Mouse (Mus musculus) adrenal gland, postnatal 36 days (tissue): Measurements from ENCODE around the gene Narf. TPM values are rescaled to one million over a fixed set of nuclear protein-coding genes. Genes with fewer than 3 reads are reported as not detected.

Source experiments
- DNase-seq, 2 experiments: peaks; one replicate each; pipeline ENCODE4 v3.0.0; 2021; ENCODE audit warnings: mixed read lengths in 1 of 2
- total RNA-seq, 2 experiments: library from RNA; stranded (reverse); gene quantifications; 2 replicates each; pipeline ENCODE4 v1.2.3; 2021

Gene Narf
- total RNA-seq, 2 experiments from 2014 or later = 18.7 to 27.3 TPM

GRCm38 (mm10) chr11:121235475-121236238 lies 1.4 kb upstream of the Narf start:
- peak; percentile 20 to 48 for DNase-seq

GRCm38 (mm10) chr11:121237345-121238128 lies 484 bp downstream of the Narf start:
- no peak for DNase-seq

GRCm38 (mm10) chr11:121239669-121240068 lies 2.6 kb downstream of the Narf start:
- DNase-seq = no peak

- no peak for DNase-seq
Observed at GRCm38 (mm10) chr11:121250196-121250595, 13.1 kb downstream of the Narf start.

- DNase-seq = peak; percentile 95 to 98
Observed at GRCm38 (mm10) chr11:121259160-121260100, 22.4 kb downstream of the Narf start, which contains the start of gene Foxk2. Foxk2 (plus strand) TSS chr11:121259990.

GRCm38 (mm10) chr11:121260211-121260906 lies 23.3 kb downstream of the Narf start:
- peak; percentile 24 to 40 for DNase-seq

- no peak for DNase-seq
Observed at GRCm38 (mm10) chr11:121261074-121261473, 24.0 kb downstream of the Narf start.

GRCm38 (mm10) chr11:121277516-121277915 lies 40.5 kb downstream of the Narf start:
- no peak for DNase-seq

- DNase-seq = no peak
Observed at GRCm38 (mm10) chr11:121278011-121278410, 41.0 kb downstream of the Narf start.

- DNase-seq = no peak
Observed at GRCm38 (mm10) chr11:121282911-121283310, 45.9 kb downstream of the Narf start.

- no peak for DNase-seq
Observed at GRCm38 (mm10) chr11:121289859-121290258, 52.8 kb downstream of the Narf start.

- peak; percentile 60 to 75 for DNase-seq
Observed at GRCm38 (mm10) chr11:121294771-121295170, 57.7 kb downstream of the Narf start.

GRCm38 (mm10) chr11:121298493-121298892 lies 61.4 kb downstream of the Narf start:
- DNase-seq = no peak

GRCm38 (mm10) chr11:121300265-121300664 lies 63.2 kb downstream of the Narf start:
- no peak for DNase-seq

- no peak for DNase-seq
Observed at GRCm38 (mm10) chr11:121305371-121305770, 68.3 kb downstream of the Narf start.

Other genes with a start within 250 kb of the Narf start
- 100 to 1,000 TPM; 126 to 127 TPM for gene Csnk1d, start 245.9 kb upstream of the Narf start, total RNA-seq
- gene Cd7, start 197.8 kb upstream of the Narf start, total RNA-seq = under 1 TPM; 0.30 to 0.53 TPM
- not detected for gene Sectm1b, start 173.7 kb upstream of the Narf start, total RNA-seq
- not detected for gene Sectm1a, start 156.0 kb upstream of the Narf start, total RNA-seq
- not detected for gene Tex19.2, start 118.6 kb upstream of the Narf start, total RNA-seq
- gene Tex19.1, start 91.1 kb upstream of the Narf start, total RNA-seq = not detected
- gene Uts2r, start 77.0 kb upstream of the Narf start, total RNA-seq = not detected
- gene Hexdc, start 32.8 kb upstream of the Narf start, total RNA-seq = 10 to 100 TPM in 1 of 2 experiments, 1 to 10 TPM in 1; 9.1 to 11.5 TPM
- 10 to 100 TPM; 22.6 to 30.5 TPM for gene Ogfod3, start 32.5 kb upstream of the Narf start, total RNA-seq
- 10 to 100 TPM; 20.6 to 21.0 TPM for gene Cybc1, start 7.9 kb upstream of the Narf start, total RNA-seq
- 10 to 100 TPM; 35.0 to 45.5 TPM for gene Foxk2, start 22.7 kb downstream of the Narf start, total RNA-seq
- 10 to 100 TPM; 56.7 to 67.2 TPM for gene Wdr45b, start 117.2 kb downstream of the Narf start, total RNA-seq
- 1 to 10 TPM; 5.6 to 6.7 TPM for gene Rab40b, start 151.0 kb downstream of the Narf start, total RNA-seq
- 10 to 100 TPM; 15.1 to 17.8 TPM for gene Fn3krp, start 184.1 kb downstream of the Narf start, total RNA-seq
- gene Fn3k, start 197.7 kb downstream of the Narf start, total RNA-seq = 1 to 10 TPM; 4.4 to 6.9 TPM
- gene Tbcd, start 214.7 kb downstream of the Narf start, total RNA-seq = 10 to 100 TPM; 31.5 to 39.4 TPM